Mouse (Mus musculus) olfactory bulb, adult 2 months (tissue): ENCODE data around the gene Tsc22d1.

Experiments used
- CTCF ChIP-seq: fragments of 200-500 bp; IDR thresholded peaks from 2 replicates; pipeline ENCODE4 v1.5.1; 2012; ENCODE audit warnings: low read depth, mild to moderate bottlenecking, low read length, moderate library complexity; ENCODE audit not compliant: insufficient read depth
- POLR2A ChIP-seq: fragments of 200-500 bp; IDR thresholded peaks from 2 replicates; pipeline ENCODE4 v1.6.1; 2012; ENCODE audit warnings: mild to moderate bottlenecking, low read depth, low read length, moderate library complexity; ENCODE audit not compliant: insufficient read depth

- no peak for TF ChIP-seq CTCF
- TF ChIP-seq POLR2A, result no peak
These were observed 63.3 kb downstream of the Tsc22d1 start for GRCm38 (mm10) chr14:76478076-76478475.
